Comparison of ENCODE assay signal across 10 mouse cellular contexts in the genomic region with DNA sequence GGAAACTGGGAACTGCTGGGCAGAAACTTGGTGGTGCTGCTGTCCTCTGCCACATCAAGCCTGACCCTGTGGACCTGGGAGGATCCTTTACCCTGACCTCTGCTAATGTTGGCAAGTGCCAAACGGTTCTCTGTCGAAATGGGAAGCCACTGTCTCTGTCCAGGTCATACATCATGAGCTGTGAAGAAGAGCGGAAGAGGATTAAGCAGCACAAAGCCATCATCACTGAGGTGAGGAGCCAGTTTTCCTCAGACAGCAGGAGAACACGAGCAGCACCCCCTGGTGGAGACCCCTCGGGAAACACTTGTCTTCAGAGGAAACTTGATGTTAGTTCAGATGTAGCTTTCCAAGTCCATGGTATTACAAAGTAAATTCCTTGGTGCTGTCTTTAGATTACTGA.
DNase-seq lines count a peak whose midpoint lies in the region; ATAC-seq lines count a peak whose summit lies in the region.
"Had no signal": no experiment of that assay in that cellular context is flagged by ENCODE, and none has a peak within 500 bp of the region (broad histone marks: within the 10 kb centered on the region; RNA-seq: fewer than 3 reads in every experiment).

No protein-coding gene starts in this region.

- H3K9me3 ChIP-seq in heart, embryonic 10.5 days: no peaks in the 10 kb centered on the region
- H3K9me3 ChIP-seq in midbrain, embryonic 13.5 days: no peaks in the 10 kb centered on the region
- H3K9me3 ChIP-seq: embryonic facial prominence, embryonic 13.5 days; liver, embryonic 13.5 days had no signal

- peak; percentile 55 to 72 for DNase-seq in left cerebral cortex, postnatal 14 days (ENCODE audit: low spot score in 2 of 2)
- DNase-seq in left cerebral cortex, adult 11 months (ENCODE audit: low spot score): no peak
- DNase-seq in embryo, embryonic 10 days (ENCODE audit: low spot score): peak; percentile 69
- peak; percentile 87 for DNase-seq in heart, embryonic 10.5 days (ENCODE audit: low spot score)
- DNase-seq in kidney, postnatal 14 days: peak; percentile 69
- peak; percentile 77 for DNase-seq in testis, postnatal 10 days (ENCODE audit: low spot score)
- DNase-seq: liver, embryonic 13.5 days had no signal

- intact Hi-C loops in left cerebral cortex, postnatal 14 days (cut with DNase I): loop anchor here (5.0 kb wide), 1 partner anchor 217 kb away; a partner anchor contains a TSS

- 35% methylated on average over 5 of the region's 5 CpGs for WGBS in heart, embryonic 10.5 days
- 15% methylated on average over 5 of the region's 5 CpGs for WGBS in midbrain, embryonic 13.5 days

- no peak overlapping the region for H3K4me3 ChIP-seq in heart, embryonic 10.5 days
- H3K4me3 ChIP-seq in midbrain, embryonic 13.5 days (replicated peaks): no peak overlapping the region
- H3K4me3 ChIP-seq: embryonic facial prominence, embryonic 13.5 days; liver, embryonic 13.5 days had no signal

- ATAC-seq in activated CD4-positive, CD25-positive, alpha-beta regulatory T cell, adult 4 months: peak; percentile 65
- peak; percentile 78 for ATAC-seq in midbrain, embryonic 13.5 days

- no peaks in the 10 kb centered on the region for H3K4me1 ChIP-seq in heart, embryonic 10.5 days
- no peaks in the 10 kb centered on the region for H3K4me1 ChIP-seq in midbrain, embryonic 13.5 days (replicated peaks)
- H3K4me1 ChIP-seq: embryonic facial prominence, embryonic 13.5 days; liver, embryonic 13.5 days had no signal

- H3K36me3 ChIP-seq in heart, embryonic 10.5 days: peaks cover 33% of the 10 kb centered on the region
- H3K36me3 ChIP-seq in midbrain, embryonic 13.5 days: peaks cover 39% of the 10 kb centered on the region

- no peak overlapping the region for H3K4me2 ChIP-seq in midbrain, embryonic 13.5 days (replicated peaks)
- H3K4me2 ChIP-seq: embryonic facial prominence, embryonic 13.5 days; liver, embryonic 13.5 days had no signal

- H3K9ac ChIP-seq in midbrain, embryonic 13.5 days (replicated peaks): no peak overlapping the region
- H3K9ac ChIP-seq: embryonic facial prominence, embryonic 13.5 days; liver, embryonic 13.5 days had no signal

- H3K27me3 ChIP-seq in heart, embryonic 10.5 days (ENCODE audit: insufficient read depth, poor library complexity, severe bottlenecking): no peaks in the 10 kb centered on the region
- no peaks in the 10 kb centered on the region for H3K27me3 ChIP-seq in midbrain, embryonic 13.5 days
- H3K27me3 ChIP-seq: embryonic facial prominence, embryonic 13.5 days; liver, embryonic 13.5 days had no signal

- no peak overlapping the region for H3K27ac ChIP-seq in heart, embryonic 10.5 days
- H3K27ac ChIP-seq in midbrain, embryonic 13.5 days: no peak overlapping the region
- H3K27ac ChIP-seq: embryonic facial prominence, embryonic 13.5 days; liver, embryonic 13.5 days had no signal
